Mouse (Mus musculus): ENCODE measurements around the gene Hoxa3.

The Hoxa3 gene

DNA sequence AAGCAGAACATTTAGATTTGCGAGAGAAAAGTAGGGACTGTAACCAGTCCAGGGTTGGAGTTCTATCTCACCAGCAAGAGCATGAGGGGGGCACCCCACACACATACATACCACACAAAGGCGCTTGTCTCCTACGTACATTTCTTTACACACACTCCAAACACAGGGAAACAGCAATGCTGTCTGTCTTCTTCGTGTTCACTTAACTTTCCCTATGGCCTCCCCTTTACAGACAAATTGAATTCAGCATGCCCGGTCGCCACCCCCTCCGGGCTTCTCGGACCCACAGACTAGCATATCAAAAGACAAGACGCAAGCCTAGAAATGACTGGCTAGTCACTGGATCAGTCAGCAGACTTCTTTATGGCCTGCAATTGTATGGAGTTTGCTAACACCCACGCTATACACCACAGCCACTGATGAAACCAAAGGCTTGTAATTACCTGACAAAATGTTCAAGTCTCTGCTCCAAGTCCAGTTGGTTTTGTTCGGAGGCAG lies 32.9 kb downstream of the Hoxa3 start:
- DNase-seq = no peak

- no peak for DNase-seq
Observed at GRCm38 (mm10) chr6:52179690-52180089, 33.4 kb downstream of the Hoxa3 start.

- DNase-seq = no peak
Observed at GRCm38 (mm10) chr6:52178918-52179665, 34.0 kb downstream of the Hoxa3 start.

DNA sequence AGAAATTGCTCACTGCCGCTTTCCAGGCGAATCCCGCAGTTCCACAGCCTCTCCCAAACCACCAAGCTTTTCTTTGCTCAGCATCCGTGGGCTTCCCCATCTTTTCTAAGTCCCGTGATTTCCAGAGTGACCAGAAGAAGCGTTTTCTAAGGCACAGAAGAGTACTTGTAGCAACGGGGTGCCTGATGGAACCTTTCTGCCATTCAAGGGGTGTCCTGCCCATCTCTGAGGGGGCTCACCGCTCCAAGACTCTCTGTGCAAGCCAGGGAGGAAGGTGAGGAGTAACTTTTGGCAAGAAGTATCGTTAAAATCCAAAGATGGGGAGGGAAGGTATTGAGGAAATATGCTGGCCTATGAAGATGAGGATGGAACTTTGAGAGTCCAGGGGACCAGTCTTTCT lies 35.3 kb downstream of the Hoxa3 start:
- no peak for DNase-seq

- no peak for DNase-seq
Observed at GRCm38 (mm10) chr6:52177061-52177735, 35.9 kb downstream of the Hoxa3 start, which contains the start of gene 5730596B20Rik. Gene 5730596B20Rik (plus strand): TSS chr6:52177498.

- no peak for DNase-seq
Observed at GRCm38 (mm10) chr6:52176391-52176790, 36.7 kb downstream of the Hoxa3 start.

- no peak for DNase-seq
Observed at GRCm38 (mm10) chr6:52175864-52176263, 37.3 kb downstream of the Hoxa3 start.

DNA sequence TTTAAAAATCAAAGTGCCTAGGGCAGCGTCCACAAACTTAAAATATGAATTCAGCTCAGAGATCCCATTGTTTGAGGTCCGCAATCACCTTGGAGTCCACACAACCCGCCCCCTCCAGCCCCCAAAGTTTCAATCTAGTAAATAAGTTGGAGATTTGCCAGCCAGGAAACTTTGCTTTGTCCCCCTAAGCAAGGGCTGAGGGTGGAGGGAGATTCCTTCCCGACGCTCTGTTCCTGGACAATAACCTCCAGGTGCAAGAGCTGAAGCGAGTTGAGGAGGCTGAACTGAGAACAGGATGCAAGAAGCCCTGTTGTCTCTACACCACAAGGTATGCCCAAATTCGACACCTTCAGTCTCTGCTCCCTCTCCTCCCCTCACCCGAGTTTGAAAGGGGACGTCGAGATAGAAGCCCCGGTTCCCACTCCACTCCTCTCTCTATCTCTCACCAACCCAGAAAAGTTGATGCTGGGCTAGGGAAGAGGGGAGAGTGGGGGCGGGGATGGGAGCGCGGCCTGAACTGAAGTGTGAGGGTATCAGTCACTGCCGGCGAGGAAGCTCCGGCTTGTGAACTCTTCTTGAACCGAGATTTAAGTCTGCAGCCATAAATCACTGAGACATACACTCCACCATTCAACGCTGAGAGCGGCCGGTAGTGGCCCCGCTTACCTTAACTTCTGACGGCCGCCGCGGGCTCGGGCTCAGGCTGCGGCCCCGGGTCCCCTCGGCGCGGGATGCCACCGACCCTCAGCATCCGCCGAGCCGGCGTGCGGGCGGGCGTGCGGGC lies 38.0 kb downstream of the Hoxa3 start:
- no peak for DNase-seq

DNA sequence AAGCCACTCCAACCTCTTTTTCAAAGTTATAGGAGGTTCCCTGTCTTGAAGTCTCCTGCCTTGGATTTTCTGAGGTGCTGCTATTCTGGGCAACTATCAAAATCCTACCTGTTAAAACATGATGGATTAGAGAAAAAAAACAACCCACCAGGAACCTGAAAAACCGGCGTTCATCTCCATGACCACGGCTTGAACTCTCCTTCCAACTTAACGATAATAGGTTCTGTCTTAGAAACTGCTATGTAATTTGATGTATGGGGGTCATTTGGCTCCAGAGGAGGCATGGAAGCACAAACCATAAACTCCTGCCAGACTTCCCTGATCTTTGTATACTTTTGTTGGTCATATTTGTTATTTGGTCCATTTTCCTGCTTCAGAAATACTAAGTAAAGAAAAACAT lies 39.5 kb downstream of the Hoxa3 start:
- no peak for DNase-seq

DNA sequence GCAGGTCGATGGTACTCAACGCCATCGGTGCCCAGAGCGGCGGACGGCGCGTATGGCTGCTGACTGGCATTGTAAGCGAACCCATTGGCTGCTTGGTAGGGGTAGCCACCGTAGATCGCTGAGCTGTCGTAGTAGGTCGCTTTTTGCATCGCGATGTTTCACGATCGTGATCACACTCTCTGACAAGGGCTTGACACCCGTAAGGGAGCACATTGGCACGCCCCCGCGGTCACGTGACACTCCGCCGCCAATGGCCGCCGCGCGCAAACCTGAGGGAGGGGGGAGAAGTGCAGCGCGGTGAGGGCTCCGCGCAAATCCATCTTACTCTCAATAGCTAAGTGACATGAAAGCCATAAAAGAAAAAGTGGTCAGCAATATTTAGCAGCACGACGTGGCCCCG lies 40.6 kb downstream of the Hoxa3 start:
- no peak for DNase-seq

DNA sequence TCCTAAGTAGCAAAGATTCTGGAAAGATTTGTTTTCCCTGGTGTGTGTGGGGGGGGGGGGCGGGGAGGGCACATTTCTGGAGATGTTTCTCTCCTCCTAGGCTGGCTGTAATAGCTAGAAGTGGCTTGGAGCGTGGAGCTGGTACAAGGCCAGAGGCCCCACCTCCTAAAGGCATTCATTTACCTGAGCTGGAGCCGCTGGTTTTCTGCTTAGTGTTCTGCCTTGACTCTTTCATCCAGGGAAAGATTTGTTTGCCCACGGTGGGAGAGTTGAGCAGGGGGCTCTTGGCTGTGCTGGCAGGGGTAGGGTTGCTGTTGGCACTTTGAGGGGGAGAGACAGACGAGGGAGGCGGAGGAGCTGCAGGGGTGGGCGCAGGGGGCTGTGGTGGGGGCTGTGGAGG lies 41.2 kb downstream of the Hoxa3 start:
- no peak for DNase-seq

DNA sequence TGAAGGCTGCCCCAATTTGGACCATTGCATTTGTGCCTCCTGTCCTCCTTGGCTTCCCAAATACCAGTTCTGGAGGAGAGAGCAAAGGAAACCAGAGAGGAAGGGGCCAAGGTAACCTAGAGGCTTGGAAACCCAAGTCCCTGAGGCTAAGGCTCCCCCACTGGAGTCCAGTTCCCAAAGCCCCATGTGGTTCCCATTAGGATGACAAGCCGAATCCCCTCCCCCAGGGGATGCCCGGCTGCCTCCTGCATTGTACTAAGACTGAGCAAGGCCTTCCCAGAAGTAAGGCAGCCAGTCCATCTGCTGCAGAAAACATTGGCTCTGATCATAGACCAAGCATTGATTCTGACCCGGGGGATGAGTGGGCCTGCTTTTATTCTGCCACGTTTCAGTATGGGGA lies 41.8 kb downstream of the Hoxa3 start:
- DNase-seq = no peak

DNA sequence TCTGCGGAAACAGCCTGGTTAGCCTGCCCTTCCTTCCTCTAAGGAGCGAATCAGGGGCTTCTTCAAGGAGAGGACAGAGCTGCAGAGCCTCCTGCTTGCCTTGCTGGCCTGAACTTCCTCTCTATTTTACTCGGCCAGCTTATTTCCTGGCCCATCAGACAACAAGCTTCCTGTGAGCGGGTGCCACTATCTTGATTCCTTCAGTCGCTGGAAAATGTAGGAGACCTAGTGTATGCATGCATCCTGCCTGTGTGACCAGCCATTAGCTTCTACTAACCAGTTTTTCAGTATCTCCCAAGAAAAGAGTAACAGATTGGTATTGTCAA lies 42.3 kb downstream of the Hoxa3 start:
- no peak for DNase-seq

- no peak for DNase-seq
Observed at GRCm38 (mm10) chr6:52170166-52170897, 42.8 kb downstream of the Hoxa3 start.

GRCm38 (mm10) chr6:52169499-52170165 lies 43.5 kb downstream of the Hoxa3 start:
- no peak for DNase-seq

DNA sequence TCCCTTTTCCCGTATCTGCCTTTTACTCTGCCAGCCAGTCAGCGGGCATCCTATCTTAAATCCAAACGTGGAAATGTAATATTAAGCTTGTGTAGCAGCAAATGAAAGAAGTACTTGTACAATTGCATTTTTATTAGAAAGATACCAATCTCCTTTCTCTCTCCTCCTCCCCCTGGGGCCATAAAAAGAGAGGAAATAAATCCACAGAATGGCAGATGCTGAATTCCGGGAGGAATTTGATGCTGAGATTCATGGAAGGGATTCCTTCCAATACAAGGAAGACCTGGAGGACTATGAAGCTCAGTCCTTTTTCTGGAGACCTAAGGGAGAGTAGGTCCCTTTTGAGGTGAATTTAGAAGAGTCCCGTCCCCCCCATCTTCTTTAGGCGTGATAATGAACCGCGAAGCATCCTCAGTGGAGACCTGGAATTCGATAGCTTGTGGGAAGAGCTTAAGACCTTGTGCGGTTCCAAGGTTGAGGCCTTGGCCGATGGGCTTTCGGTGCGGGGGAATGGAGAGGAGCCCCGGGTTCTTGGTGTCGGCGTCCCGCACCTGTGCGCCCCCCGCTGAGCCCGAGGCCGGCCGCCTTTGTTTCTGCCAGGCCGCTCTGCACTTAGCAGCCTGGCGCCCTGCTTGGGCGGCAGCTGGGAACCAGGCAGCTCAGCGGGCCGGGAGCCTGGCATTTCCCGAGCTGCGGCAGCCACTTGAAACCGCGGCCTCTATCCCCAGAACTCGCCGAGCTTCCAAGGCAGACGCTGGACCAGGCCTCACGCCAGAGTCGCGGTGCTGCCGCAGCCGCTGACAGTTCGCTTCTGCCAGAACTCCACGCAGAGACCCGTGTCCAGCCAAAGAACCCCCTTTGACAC lies 44.7 kb downstream of the Hoxa3 start:
- DNase-seq = no peak

- no peak for DNase-seq
Observed at GRCm38 (mm10) chr6:52167736-52168161, 45.4 kb downstream of the Hoxa3 start.

DNA sequence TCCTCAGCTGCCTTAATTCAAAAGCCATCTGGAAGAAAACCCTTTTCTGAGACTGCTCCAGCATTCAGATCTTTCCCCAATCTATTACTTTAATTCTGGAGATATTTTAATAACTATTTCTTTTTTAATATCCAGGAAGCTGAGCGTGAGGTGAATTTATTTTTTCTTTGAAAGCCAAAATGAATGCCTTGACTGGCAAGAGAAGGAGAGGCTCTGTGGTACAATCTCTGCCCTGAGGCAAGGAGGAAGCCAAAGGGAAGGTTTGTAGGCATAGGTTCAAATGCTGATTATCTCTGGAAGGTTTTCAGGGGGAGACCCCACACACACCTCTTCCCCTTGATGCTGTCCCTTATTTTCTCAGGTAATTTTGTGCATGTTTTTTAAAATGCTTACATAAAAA lies 46.0 kb downstream of the Hoxa3 start:
- DNase-seq = no peak

DNA sequence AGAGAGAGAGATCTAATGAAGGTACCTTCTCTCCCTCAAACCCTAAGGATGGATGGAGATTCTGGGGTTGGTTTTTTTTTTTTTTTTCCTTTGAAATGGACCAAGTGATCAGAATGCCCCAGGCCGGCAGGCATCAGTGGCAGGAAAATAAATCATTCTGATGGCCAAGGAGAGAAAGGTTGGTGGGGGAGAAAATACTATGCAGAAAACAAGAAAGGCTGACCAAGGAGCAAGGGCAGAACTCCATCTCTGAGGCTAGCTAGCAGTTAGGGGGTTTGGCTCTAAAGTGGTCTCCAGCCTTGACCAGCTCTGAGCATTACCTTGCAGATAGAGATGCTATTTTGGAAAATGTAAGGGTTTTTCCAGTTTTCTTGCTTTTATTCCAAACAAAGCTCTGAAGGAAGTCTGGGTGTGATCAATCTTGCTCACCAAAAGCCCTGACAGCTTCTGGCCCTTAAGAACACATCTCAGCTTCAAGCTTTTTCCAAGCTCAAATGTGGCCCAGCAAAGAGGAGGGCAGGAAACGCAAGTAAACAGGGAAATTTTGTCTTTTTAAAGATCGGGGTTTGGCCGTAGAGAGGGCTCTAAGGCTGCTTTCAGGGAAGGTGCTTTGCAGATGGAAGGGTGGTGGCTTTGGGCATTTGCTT lies 46.6 kb downstream of the Hoxa3 start:
- no peak for DNase-seq

GRCm38 (mm10) chr6:52165441-52166370 lies 47.4 kb downstream of the Hoxa3 start:
- no peak for DNase-seq

Data from cerebellum, adult 9-11 months (tissue).